Mouse (Mus musculus): ENCODE data around the gene Klhl1. TPM values are rescaled to one million over a fixed set of nuclear protein-coding genes. Genes with fewer than 3 reads are reported as not detected.

Gene Klhl1
- under 1 TPM in 1 of 2 experiments, not detected in 1; 0.07 TPM for polyA plus RNA-seq (2017; shearing (Covaris generic))

DNA sequence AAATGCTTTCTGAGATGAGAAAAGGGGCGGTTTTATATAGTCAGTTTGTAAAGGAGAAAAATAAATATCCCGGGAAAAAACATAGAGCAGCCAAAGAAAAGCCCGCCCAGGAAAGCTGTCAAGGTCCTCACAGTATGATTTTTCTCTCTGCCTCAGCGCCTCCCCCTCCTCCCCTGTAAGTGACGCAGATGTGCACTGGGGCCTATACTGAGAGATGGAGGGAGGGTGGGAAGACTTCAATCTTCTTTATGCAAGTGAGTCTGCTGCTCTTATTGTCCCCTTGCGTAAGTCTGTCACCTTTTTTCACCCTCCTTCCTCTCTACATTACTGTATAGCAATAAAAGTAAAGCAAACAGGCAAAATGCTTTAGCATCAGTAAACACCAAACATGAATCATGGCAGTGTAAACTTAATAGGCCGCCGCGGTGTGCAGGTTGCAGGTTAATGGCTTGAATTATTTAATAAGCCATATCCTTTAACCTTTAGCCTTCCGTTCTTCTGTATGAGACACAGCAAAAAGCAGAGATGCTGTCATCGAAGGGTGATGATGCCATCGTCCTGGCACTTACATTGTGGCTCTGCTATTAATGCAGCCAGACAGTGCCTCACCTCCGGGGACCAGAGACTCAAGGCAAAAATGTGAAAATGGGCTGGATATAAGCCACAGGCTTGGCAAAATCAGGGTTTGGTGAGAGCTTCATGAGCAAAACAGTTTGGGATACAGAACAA lies at the start of gene Klhl1:
Gene Klhl1 (minus strand): TSS at position 149 of the 729 bp plus-strand sequence.

